Mouse (Mus musculus): Measurements from ENCODE around the gene Ggact.

GRCm38 (mm10) chr14:122887278-122887677 is 26.3 kb downstream of the Ggact start:
- no peak for TF ChIP-seq CTCF (IDR thresholded peaks at IDR 0.05; ENCODE audit: control insufficient read depth, insufficient read depth, insufficient replicate concordance, low read depth, low read length)
- no peak for TF ChIP-seq POLR2A (IDR thresholded peaks at IDR 0.05; ENCODE audit: control insufficient read depth, low read depth, low read length)

Measured in testis, adult 2 months (tissue).